Mouse (Mus musculus) lung, adult 2 months (tissue): ENCODE data around the gene Tyrp1. TPM values are rescaled to one million over a fixed set of nuclear protein-coding genes. Genes with fewer than 3 reads are reported as not detected.

Experiments used
- DNase-seq: peaks from one replicate; pipeline ENCODE4 v3.0.0; 2022
- H3K4me1 ChIP-seq: fragments of 200-500 bp; 2 replicates; pipeline ENCODE4 v1.6.1; 2011; ENCODE audit warnings: low read length; ENCODE audit not compliant: control insufficient read depth, insufficient read depth
- H3K4me3 ChIP-seq: fragments of 200-500 bp; replicated peaks from 2 replicates; pipeline ENCODE3; 2011; ENCODE audit warnings: low read depth, mild to moderate bottlenecking, control low read depth, low read length; ENCODE audit errors: extremely low read depth
- CTCF ChIP-seq: fragments of 200-500 bp; IDR thresholded peaks from 2 replicates; pipeline ENCODE4 v1.5.1; 2011; ENCODE audit warnings: mild to moderate bottlenecking, low read length, control low read depth; ENCODE audit not compliant: insufficient read depth
- POLR2A ChIP-seq: fragments of 200-500 bp; IDR thresholded peaks from 2 replicates; pipeline ENCODE4 v1.6.1; 2011; ENCODE audit warnings: low read depth, mild to moderate bottlenecking, control low read depth, low read length, borderline replicate concordance; ENCODE audit errors: extremely low read depth
- WGBS: fragments of 180-500 bp; shearing (Covaris S2); methylation state at CpG from one replicate; pipeline ENCODE4 v1.1.7; 2018; 5-methylcytosine and 5-hydroxymethylcytosine counted together
- polyA plus RNA-seq: library from polyadenylated mRNA; depleted of rRNA; stranded (reverse); fragments of >200 nt; gene quantifications from 2 replicates; pipeline ENCODE4 v1.2.3, GENCODE M21; 2012; rRNA removed

Gene Tyrp1
- polyA plus RNA-seq = not detected in 2 replicates

DNA sequence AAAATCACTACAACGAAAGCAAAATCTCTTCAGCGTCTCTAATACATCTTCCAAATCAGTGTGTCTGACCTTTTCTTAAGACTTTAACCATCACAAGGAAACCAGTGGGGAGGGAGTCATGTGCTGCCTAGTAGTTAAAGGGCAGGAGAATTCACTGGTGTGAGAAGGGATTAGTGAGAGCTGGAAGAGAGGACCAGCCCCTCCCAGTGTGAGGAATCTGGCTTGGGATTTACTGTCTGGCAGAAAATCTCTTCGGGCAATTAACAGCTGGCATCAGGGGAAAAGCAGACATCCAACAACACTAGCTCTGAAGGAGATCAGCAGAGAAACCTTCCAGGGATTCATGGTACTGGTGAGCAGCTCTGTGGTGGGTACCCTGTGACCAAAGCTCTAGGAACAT lies at the start of gene Tyrp1:
TSS of gene Tyrp1 (plus strand) at position 74 of the 400 bp plus-strand sequence.
- no peak for DNase-seq
- Histone ChIP-seq H3K4me3 (no peak within 1 kb of the TSS), H3K4me1 (no peaks in the 10 kb centered on the region)
- TF ChIP-seq CTCF (no peak), POLR2A (no peak)
- 53% methylated on average over 3 of the region's 3 CpGs for WGBS

DNA sequence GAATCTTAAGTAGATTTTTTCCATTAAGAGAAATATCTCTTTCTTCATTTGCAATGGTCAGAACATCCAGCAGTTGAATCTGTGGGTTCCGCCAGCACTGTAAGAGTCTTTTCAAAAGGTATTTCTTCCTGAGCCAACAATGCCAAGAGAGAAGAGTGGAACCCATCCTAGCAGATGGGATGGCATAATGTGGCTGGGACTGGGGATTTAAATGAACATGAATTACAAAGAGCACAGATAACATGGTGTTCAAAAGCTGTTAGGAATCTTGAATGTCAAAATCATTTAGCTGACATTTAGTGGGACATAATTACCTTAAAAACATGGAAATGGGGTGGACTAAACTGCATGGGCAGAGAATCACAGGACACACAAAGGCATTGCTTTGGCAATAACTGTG lies 45.6 kb upstream of the Tyrp1 start:
- no peak overlapping the region for H3K4me3 ChIP-seq
- no peak for TF ChIP-seq CTCF
- no peak for TF ChIP-seq POLR2A
- DNase-seq = no peak
- WGBS = 95% methylated on average over 1 of the region's 1 CpGs
- H3K4me1 ChIP-seq = no peaks in the 10 kb centered on the region

DNA sequence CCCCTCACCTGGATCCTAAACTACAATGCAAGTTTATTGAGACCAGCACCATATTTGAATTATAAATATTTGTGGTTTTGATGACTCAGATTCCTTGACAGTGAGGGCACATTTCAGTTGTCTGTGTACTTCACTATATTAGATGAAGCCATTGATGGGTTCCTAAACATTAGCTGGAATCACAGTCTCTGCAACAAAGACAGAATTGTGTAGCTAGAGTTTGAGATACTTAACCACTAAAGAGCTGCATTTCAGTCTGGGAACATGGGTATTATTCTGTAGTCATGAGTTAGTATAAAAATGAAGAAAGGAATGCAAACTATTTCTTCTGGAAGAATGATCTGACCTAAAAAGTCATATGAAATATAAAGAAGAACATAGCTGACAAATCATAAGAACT lies 14.4 kb upstream of the Tyrp1 start:
- no peak overlapping the region for H3K4me3 ChIP-seq
- TF ChIP-seq POLR2A = no peak
- no peak for TF ChIP-seq CTCF

DNA sequence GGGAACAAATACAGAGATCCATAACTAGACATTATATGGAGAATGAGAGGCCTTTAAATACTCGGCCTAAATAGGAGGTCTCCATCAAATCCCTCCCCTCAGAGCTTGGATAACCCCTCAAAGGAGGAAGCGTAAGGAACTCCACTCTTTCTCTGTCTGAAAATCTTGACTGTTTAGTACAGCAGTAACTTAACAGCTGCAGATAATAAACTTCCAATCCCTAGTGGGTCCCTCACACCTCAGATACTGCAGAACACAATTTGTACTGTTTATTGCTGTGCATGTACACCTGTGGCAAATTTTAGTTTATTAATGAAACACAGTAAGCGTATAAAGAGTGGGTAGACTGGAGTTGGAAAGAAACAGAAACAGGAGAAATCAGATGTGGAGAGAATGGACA lies 12.0 kb upstream of the Tyrp1 start:
- DNase-seq = no peak
- WGBS = 75% methylated on average over 3 of the region's 3 CpGs
- TF ChIP-seq POLR2A (no peak), CTCF (no peak)
- no peak overlapping the region for H3K4me3 ChIP-seq
- H3K4me1 ChIP-seq = no peaks in the 10 kb centered on the region

More for the DNA sequence above, 14.4 kb upstream of the Tyrp1 start:
- no peak for DNase-seq
- H3K4me1 ChIP-seq = no peaks in the 10 kb centered on the region

DNA sequence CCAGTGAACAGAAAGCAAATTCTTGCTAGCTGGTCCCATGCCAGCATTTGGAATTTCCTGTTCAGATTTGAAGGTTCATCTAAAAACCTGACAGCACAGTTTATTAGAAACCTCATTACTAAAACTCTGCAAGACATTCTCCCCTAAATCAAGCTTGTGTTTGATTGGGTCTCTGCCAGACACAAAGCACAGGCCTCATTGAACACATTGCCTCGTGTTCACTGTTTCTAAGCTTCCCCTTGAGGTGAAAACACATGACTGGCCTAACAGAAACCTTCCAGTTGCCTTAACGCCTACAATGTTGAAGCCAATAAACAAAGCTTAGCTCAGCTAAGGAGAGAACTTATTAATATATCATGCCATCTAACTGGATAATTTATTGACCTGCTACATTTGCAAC lies 5.7 kb upstream of the Tyrp1 start:
- Histone ChIP-seq H3K4me1 (no peaks in the 10 kb centered on the region), H3K4me3 (no peak overlapping the region)
- TF ChIP-seq POLR2A (no peak), CTCF (no peak)
- DNase-seq = no peak
- WGBS = 41% methylated on average over 2 of the region's 2 CpGs

DNA sequence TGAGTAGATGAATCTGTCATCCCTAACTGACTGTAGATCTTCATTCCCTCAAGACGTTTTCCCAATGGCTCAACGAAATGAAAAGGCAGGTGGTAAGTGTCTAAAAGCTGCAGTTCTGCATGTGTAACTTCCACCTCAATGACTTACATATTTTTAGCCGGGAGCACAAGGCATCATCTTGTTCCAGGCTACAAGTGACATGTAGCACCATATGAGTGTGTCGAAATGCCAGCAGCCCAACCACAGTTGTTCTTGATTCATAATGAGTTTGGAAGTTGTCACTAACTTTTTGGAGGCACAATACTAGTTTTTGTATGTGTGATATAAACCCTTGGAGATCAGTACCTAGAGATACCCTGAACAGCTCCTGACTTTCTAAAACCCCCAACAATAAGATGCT lies 5.4 kb downstream of the Tyrp1 start:
- whole genome bisulfite sequencing = 78% methylated on average over 4 of the region's 4 CpGs
- TF ChIP-seq CTCF (no peak), POLR2A (no peak)
- no peak for DNase-seq
- Histone ChIP-seq H3K4me3 (no peak overlapping the region), H3K4me1 (no peaks in the 10 kb centered on the region)

DNA sequence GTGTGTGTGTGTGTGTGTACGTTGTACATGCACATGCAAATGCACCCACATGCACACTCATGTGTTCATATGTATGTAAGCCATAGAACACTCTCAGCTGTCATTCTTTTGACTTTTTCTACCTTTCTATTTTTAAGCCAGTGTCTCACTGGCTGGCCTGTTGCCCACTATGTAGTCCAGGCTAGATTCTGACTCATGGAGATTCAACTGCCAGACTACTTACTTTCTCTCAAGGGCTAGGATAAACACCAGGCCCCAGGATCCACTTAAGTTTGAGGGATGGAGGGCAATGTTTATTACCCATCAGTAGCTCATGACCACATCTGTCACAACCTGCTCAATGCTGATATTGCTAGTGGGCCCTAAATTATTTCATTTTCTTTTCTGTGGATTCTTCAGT lies 8.1 kb downstream of the Tyrp1 start:
- H3K4me3 ChIP-seq = no peak overlapping the region
- no peak for DNase-seq
- 92% methylated on average over 1 of the region's 1 CpGs for WGBS
- no peak for TF ChIP-seq CTCF
- H3K4me1 ChIP-seq = no peaks in the 10 kb centered on the region

DNA sequence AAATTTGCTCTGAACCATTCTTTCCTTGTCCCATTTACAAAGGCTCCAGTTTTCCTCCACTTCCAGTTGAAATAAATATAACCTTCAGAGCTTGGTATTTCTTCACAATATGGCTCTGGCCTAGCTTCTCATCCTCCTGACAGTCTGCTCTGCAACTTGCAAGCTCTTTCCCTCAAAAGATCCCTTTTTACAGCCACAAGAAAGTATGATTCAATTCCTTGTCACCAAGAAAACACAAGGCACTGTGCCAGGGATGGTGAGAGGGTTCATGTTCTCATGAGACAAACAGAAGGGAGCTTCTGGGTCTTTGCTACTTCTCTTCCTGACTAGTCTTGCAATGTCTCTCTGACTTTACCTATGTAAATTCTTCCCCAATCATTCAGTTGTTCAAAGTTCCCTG lies 9.8 kb downstream of the Tyrp1 start:
- Histone ChIP-seq H3K4me1 (no peaks in the 10 kb centered on the region), H3K4me3 (no peak overlapping the region)
- TF ChIP-seq CTCF (no peak), POLR2A (no peak)
- no peak for DNase-seq

DNA sequence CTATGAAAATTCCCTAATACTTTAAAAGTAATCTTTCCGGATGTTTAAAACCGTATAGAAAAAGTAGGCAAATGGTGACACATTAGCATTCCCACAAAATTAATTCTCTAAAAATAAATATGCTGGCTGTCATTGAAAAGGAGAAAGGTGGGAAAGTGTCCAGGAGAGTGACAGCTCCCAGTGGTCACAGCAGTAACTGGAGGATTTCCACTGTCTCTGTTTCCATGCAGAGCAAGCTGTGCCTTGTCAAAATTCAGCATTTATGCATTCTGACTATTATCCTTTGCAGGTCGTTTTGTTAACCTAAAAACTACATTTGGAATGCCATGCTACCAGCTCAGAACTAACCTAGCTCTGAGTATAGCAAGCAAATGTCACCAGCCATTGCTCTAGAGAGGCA lies 12.1 kb downstream of the Tyrp1 start:
- TF ChIP-seq CTCF (no peak), POLR2A (no peak)
- WGBS = 57% methylated on average over 3 of the region's 3 CpGs
- no peak overlapping the region for H3K4me3 ChIP-seq
- H3K4me1 ChIP-seq = no peaks in the 10 kb centered on the region
- no peak for DNase-seq

DNA sequence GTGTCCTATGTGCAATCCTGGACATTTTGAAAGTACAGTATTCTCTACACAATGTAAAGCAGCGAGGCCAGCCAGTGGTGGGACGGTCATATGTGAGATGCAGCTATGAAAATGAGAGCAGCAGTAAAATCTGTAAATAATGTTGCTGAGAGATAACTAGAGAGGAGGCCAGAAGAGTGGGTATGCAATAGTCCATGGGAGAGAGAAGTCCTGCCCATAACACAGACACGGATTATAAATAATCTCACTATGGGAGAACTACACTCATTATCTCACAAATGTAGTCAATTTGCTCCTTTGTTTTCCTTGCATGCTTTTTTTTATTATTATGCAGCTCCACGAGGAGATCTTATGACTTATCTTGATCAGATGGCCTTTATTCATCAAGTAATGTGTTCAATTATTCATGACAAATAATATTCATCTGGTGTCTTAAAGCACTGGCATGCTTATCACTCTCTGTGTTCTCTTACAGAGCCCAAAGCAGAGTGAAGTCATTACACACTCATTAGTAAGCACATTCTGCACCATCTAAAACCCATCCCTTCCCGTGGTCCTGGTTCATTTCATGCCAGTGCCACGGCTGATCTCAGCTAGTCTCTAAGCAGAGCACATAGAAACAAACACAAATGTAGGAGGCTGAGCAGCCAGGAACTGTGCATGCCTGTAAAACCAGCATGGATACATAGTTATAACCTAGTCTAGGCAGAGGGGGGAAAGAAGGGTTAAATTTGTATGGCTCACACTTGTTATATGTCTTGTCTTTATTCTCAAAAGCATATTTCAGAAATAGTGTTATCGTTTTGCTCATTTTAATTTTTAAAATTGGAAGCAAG lies 18.9 kb downstream of the Tyrp1 start:
- WGBS = 74% methylated on average over 7 of the region's 7 CpGs

More for the DNA sequence above, 18.9 kb downstream of the Tyrp1 start:
- H3K4me1 ChIP-seq = no peaks in the 10 kb centered on the region
- H3K4me3 ChIP-seq = no peak overlapping the region
- DNase-seq = no peak
- no peak for TF ChIP-seq POLR2A
- TF ChIP-seq CTCF = no peak
